Mouse (Mus musculus) c-Kit-positive CD71-positive TER-119-positive erythroid progenitor cells, embryonic 14.5 days (primary cell): ENCODE results near the gene Rras.
A peak's percentile ranks its signal among the peaks of the same experiment; 100 is the strongest.

Source experiments
- DNase-seq: peaks from one replicate; pipeline ENCODE4 v3.0.0-alpha.2; 2013; ENCODE audit warnings: low spot score

Gene Rras

GRCm38 (mm10) chr7:45053117-45053930 is 35.6 kb downstream of the Rras start:
- peak; percentile 44 for DNase-seq

GRCm38 (mm10) chr7:45053931-45054510 is 36.3 kb downstream of the Rras start:
- peak; percentile 93 for DNase-seq

DNA sequence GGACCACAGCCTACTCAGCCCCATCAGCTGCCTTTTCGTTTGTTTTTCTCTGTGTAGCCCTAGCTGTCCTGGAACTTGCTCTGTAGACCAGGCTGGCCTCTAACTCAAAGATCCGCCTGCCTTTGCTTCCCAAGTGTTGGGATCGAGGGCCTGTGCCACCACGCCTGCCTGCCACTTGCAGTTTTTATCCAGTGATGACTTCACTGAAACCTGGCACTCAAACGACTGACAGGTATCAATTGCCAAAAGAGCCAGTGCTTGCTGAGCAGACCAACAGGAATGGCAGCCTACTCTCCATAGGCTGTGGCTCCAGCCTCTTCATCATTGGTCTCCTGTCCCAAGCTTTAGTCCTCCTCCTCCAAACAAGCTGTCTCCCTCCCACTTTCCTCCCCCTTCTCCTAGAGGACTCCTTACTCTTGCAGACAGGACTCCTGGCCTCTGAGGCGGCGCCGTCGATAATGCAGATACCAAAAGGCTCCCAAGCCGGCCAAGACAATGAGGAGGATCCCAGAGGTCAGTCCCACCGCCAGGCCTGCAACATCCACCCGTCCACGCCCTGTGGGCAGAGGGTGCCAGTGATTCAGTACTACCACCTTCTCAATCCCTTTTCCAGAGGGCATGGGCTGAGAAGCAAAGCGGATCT is 38.7 kb downstream of the Rras start:
- no peak for DNase-seq

DNA sequence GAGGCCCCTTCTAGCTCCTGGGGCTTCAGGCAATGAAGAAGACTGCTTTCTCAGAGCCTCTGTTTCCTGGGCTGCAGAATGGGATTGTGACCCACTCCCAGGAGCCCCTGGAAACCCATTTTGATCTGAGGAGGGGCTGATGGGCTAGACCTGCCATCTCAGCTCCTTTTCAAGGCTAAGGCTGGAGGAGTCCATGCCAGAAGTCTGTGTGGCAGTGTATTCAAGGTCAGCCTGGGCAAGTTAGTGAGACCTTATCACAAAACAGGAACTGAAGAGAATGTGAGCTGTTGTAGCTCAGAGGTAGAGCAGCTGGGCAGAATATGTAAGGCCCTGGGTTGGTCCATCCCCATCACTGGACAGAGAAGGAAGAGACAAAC is 39.2 kb downstream of the Rras start:
- DNase-seq, result no peak

- no peak for DNase-seq
Measured at GRCm38 (mm10) chr7:45058607-45059571, 41.1 kb downstream of the Rras start.

GRCm38 (mm10) chr7:45060632-45061122 is 42.9 kb downstream of the Rras start:
- no peak for DNase-seq

DNA sequence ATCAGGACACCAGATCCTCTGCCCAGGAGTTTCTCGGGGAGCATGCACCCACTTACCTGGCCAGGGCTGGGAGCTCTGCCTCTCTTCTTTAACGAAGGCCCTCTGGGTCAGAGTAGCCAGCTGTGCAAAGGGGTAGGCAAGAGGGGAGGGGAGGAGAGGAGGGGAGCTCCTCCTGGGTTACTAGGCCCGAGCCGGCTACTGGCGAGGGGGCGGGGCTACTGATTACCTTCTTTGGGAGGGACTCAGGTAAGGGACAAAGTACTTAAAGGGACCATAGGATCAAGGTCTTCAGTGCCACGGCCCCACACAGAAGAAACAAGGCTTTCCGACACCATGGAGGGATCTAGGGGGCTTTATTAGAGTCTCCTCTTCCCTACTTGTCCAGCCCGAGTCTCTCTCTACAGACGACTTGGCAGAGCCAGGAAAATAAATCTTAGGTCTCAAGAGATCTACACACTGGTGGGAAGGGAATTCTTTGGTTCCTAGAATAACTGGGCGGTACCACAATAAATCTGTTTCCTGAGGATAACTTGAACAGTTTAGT is 43.8 kb downstream of the Rras start:
- DNase-seq, result no peak

- peak; percentile 98 for DNase-seq
Measured at GRCm38 (mm10) chr7:45062239-45062835, 44.6 kb downstream of the Rras start, which contains the start of the genes Nosip and Prrg2. TSS of gene Nosip (plus strand) at chr7:45062429. TSS of gene Prrg2 (minus strand) at chr7:45062677.

GRCm38 (mm10) chr7:45067190-45067999 is 49.6 kb downstream of the Rras start:
- no peak for DNase-seq

DNA sequence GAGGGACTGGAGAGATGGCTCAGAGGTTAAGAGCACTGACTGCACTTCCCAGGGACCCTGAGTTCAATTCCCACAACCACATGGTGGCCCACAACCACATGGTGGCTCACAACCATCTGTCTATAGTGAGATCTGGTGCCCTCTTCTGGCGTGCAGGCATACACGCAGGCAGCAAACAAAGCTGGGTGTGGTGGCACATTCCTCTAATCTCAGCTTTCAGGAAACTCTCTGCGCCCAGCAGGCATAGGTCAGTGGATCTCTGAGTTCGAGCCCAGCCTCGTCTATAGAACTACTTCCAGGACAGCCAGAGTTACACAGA is 50.2 kb downstream of the Rras start:
- DNase-seq, result peak; percentile 61

- DNase-seq, result no peak
Measured at GRCm38 (mm10) chr7:45069671-45070070, 51.9 kb downstream of the Rras start.
